Mouse (Mus musculus) cerebellum, adult 2 months (tissue): ENCODE data around the gene Rpap3. TPM values are rescaled to one million over a fixed set of nuclear protein-coding genes. Genes with fewer than 3 reads are reported as not detected.

ENCODE experiments used
- DNase-seq, 2 experiments: peaks; one replicate each; pipeline ENCODE4 v3.0.0; 2021
- H3K27ac ChIP-seq: fragments of 200-500 bp; 2 replicates; pipeline ENCODE4 v1.5.1; 2012; ENCODE audit warnings: low read length, control low read depth, inconsistent platforms; ENCODE audit not compliant: insufficient read depth
- H3K27me3 ChIP-seq: fragments of 200-500 bp; 2 replicates; pipeline ENCODE4 v1.6.1; 2012; ENCODE audit warnings: inconsistent platforms, mild to moderate bottlenecking, low read length, moderate library complexity; ENCODE audit not compliant: control insufficient read depth, insufficient read depth
- H3K4me1 ChIP-seq: fragments of 200-500 bp; 2 replicates; pipeline ENCODE4 v1.6.1; 2011; ENCODE audit warnings: low read length; ENCODE audit not compliant: control insufficient read depth, insufficient read depth
- H3K4me3 ChIP-seq: fragments of 200-500 bp; replicated peaks from 2 replicates; pipeline ENCODE3; 2011; ENCODE audit warnings: mild to moderate bottlenecking, low read depth, low read length, control low read depth; ENCODE audit not compliant: insufficient read depth
- CTCF ChIP-seq: fragments of 200-500 bp; IDR thresholded peaks from 2 replicates; pipeline ENCODE4 v1.5.1; 2011; ENCODE audit warnings: low read depth, mild to moderate bottlenecking, control low read depth, low read length, moderate library complexity, borderline replicate concordance; ENCODE audit not compliant: insufficient read depth
- POLR2A ChIP-seq: fragments of 200-500 bp; IDR thresholded peaks from 2 replicates; pipeline ENCODE4 v1.6.1; 2011; ENCODE audit warnings: low read length, control low read depth, borderline replicate concordance; ENCODE audit not compliant: insufficient read depth
- WGBS: fragments of 180-500 bp; shearing (Covaris S2); methylation state at CpG from one replicate; pipeline ENCODE4 v1.1.7; 2018; 5-methylcytosine and 5-hydroxymethylcytosine counted together
- polyA plus RNA-seq: library from polyadenylated mRNA; depleted of rRNA; stranded (reverse); fragments of >200 nt; gene quantifications from 2 replicates; pipeline ENCODE4 v1.2.3, GENCODE M21; 2012

Gene Rpap3
- polyA plus RNA-seq, 1 experiment, result 26.0 TPM

DNA sequence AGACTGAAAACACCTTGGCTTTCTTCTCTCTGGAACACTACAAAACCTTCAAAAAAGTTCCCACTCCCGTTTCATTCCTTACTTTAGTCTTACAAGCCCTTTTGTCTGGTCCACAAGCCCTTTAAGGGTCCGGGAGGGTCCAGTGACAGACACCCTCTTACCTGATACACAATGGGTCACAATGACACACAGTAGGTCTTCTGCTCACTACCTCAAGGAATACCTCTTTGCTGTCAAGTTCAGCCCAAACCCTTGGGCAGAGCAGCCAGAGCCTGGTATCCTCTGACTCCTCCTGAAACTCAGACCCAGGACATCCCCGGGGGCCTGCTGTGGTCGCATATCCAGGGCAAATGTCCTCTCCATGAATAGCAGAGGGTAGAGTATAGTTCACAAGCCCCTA lies 43.3 kb upstream of the Rpap3 start:
- Histone ChIP-seq H3K27ac (no peak overlapping the region), H3K27me3 (no peaks in the 10 kb centered on the region), H3K4me3 (no peak overlapping the region), H3K4me1 (no peaks in the 10 kb centered on the region)
- 97% methylated on average over 4 of the region's 4 CpGs for WGBS
- TF ChIP-seq POLR2A, result no peak
- no peak for TF ChIP-seq CTCF
- no peak for DNase-seq

GRCm38 (mm10) chr15:97748309-97748708 lies 42.7 kb upstream of the Rpap3 start:
- 49% methylated on average over 10 of the region's 10 CpGs for WGBS
- Histone ChIP-seq H3K27me3 (no peaks in the 10 kb centered on the region), H3K4me1 (no peaks in the 10 kb centered on the region), H3K4me3 (no peak overlapping the region), H3K27ac (no peak overlapping the region)
- no peak for DNase-seq
- no peak for TF ChIP-seq CTCF

DNA sequence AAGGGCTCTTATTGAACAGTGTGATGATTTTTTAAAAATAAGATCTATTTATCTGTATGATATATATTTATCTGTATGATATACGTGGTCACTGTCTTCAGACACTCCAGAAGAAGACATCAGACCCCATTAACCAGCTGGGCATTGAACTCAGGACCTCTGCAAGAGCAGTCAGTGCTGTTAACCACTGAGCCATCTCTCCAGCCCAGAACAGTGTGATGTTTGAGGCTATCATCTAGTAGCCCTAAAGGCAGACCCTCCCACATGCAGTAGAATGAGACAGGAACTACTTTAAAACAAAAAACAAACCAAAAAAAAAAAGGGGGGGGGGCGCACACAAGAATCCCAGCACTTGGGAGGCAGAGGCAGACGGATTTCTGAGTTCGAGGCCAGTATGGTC lies 41.9 kb upstream of the Rpap3 start:
- H3K27me3 ChIP-seq, result no peaks in the 10 kb centered on the region
- TF ChIP-seq POLR2A (no peak), CTCF (no peak)
- no peak for DNase-seq
- no peak overlapping the region for H3K27ac ChIP-seq
- 93% methylated on average over 4 of the region's 4 CpGs for WGBS
- no peak overlapping the region for H3K4me3 ChIP-seq
- H3K4me1 ChIP-seq, result no peaks in the 10 kb centered on the region

DNA sequence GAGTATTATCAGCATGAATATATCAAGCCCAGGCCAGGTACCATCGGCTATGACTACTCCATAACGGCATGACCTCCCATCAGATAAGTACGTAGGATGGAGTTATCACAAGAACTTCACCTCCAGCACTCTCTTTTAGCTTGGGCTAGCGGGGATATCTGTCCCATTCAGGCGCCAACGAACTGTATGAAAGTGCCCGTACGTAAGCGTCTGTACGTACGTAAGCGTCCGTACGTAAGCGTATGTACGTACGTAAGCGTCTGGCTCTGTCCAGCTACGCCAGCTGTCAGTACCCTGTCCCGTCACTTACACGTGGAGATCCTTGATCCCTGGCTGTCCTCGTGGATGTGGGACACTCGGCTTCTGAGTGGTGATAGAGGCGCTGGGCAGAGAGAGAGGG lies 41.1 kb upstream of the Rpap3 start:
- no peaks in the 10 kb centered on the region for H3K4me1 ChIP-seq
- DNase-seq, result no peak
- TF ChIP-seq POLR2A (no peak), CTCF (no peak)
- no peak overlapping the region for H3K4me3 ChIP-seq
- WGBS, result 94% methylated on average over 24 of the region's 24 CpGs
- H3K27ac ChIP-seq, result no peak overlapping the region
- H3K27me3 ChIP-seq, result no peaks in the 10 kb centered on the region

GRCm38 (mm10) chr15:97746278-97746677 lies 40.7 kb upstream of the Rpap3 start:
- H3K27me3 ChIP-seq, result no peaks in the 10 kb centered on the region
- no peak for TF ChIP-seq CTCF
- no peak for TF ChIP-seq POLR2A
- no peak for DNase-seq
- 94% methylated on average over 10 of the region's 10 CpGs for WGBS
- H3K4me3 ChIP-seq, result no peak overlapping the region
- H3K4me1 ChIP-seq, result no peaks in the 10 kb centered on the region
- H3K27ac ChIP-seq, result no peak overlapping the region

GRCm38 (mm10) chr15:97745331-97745730 lies 39.7 kb upstream of the Rpap3 start:
- DNase-seq, result peak in 1 of 2 experiments; percentile 44
- no peak overlapping the region for H3K27ac ChIP-seq
- TF ChIP-seq CTCF, result no peak
- TF ChIP-seq POLR2A, result no peak
- WGBS, result 33% methylated on average over 10 of the region's 10 CpGs
- no peak overlapping the region for H3K4me3 ChIP-seq
- no peaks in the 10 kb centered on the region for H3K27me3 ChIP-seq
- H3K4me1 ChIP-seq, result no peaks in the 10 kb centered on the region

DNA sequence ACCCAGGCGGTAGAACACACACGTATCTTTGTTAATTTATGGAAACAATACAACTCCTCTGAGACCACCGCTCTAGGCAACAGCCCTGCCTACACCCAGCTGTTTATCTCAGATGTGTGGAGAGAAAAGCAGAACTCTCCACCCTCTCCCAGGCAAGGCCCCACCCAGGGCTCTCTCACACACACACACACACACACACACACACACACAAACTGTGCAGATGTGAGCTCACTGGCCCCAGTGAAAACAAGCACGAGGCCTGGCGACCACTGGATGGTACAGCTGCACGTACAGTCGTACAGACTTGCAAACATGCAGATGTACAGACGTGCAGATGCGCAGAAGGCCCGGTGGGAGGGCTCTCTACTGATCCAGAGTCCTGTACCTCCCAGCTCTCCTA lies 39.3 kb upstream of the Rpap3 start:
- 77% methylated on average over 10 of the region's 10 CpGs for WGBS
- no peak for TF ChIP-seq POLR2A
- TF ChIP-seq CTCF, result no peak
- H3K4me3 ChIP-seq, result no peak overlapping the region
- no peaks in the 10 kb centered on the region for H3K27me3 ChIP-seq
- no peaks in the 10 kb centered on the region for H3K4me1 ChIP-seq
- no peak overlapping the region for H3K27ac ChIP-seq
- no peak for DNase-seq

DNA sequence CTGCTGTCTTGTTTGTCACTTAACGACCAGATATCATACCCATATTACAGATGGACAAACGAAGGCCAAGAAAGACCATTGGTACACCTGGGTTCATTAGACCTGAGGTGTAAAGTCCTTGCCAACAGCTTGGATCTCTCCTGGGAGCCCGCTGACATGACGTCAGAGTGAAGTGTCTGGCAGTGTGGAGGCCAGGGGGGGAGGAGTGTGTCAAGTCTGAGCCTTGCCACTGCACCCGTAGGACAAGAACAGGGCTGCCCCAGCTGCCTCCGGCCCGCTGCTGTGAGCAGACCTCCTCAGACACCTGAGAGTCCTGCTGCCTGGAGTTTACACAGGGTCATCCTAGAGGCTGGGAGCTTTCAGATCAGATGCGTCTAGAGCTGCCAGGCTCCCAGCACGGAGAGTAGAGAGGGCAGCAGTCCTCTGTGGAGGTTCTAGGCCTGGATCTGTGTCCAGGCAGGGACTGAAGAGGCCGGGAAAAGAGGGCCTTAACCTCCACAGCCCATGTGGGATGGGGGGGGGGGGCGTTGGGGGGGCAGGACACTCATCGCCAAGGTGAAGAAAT lies 38.4 kb upstream of the Rpap3 start:
- no peak overlapping the region for H3K27ac ChIP-seq
- WGBS, result 73% methylated on average over 12 of the region's 12 CpGs
- H3K4me3 ChIP-seq, result no peak overlapping the region
- TF ChIP-seq CTCF (no peak), POLR2A (no peak)
- DNase-seq, result no peak
- no peaks in the 10 kb centered on the region for H3K4me1 ChIP-seq
- H3K27me3 ChIP-seq, result no peaks in the 10 kb centered on the region
